Mouse (Mus musculus) liver, embryonic 15.5 days (tissue): Measurements from ENCODE around the gene Ccdc85c. TPM values are rescaled to one million over a fixed set of nuclear protein-coding genes. Genes with fewer than 3 reads are reported as not detected.

Source experiments
- ATAC-seq: fragments of 200-750 bp; cut with Nextera tagmentation; 2 replicates; pipeline ENCODE4 v1.8.0; 2017; ENCODE audit warnings: moderate number of reproducible peaks, mild to moderate bottlenecking, moderate library complexity; ENCODE audit not compliant: insufficient read depth
- H3K27ac ChIP-seq: fragments of 300-500 bp; sonication (generic); replicated peaks from 2 replicates; pipeline ENCODE4 v1.5.1; 2015; ENCODE audit warnings: mild to moderate bottlenecking, inconsistent platforms
- H3K27me3 ChIP-seq: fragments of 300-500 bp; sonication (generic); 2 replicates; pipeline ENCODE4 v1.6.1; 2015; ENCODE audit warnings: mild to moderate bottlenecking, inconsistent platforms
- H3K36me3 ChIP-seq: fragments of 300-500 bp; sonication (generic); replicated peaks from 2 replicates; pipeline ENCODE4 v1.6.1; 2015; ENCODE audit warnings: moderate library complexity, mild to moderate bottlenecking, inconsistent platforms
- H3K4me1 ChIP-seq: fragments of 300-500 bp; sonication (generic); replicated peaks from 2 replicates; pipeline ENCODE4 v1.6.1; 2015; ENCODE audit warnings: inconsistent platforms
- H3K4me2 ChIP-seq: fragments of 300-500 bp; sonication (generic); 2 replicates; pipeline ENCODE4 v1.6.1; 2015; ENCODE audit warnings: moderate library complexity, mild to moderate bottlenecking, inconsistent platforms
- H3K4me3 ChIP-seq: fragments of 300-500 bp; sonication (generic); replicated peaks from 2 replicates; pipeline ENCODE4 v1.5.1; 2015; ENCODE audit warnings: mild to moderate bottlenecking, inconsistent platforms
- H3K9ac ChIP-seq: fragments of 300-500 bp; sonication (generic); 2 replicates; pipeline ENCODE4 v1.6.1; 2015; ENCODE audit warnings: moderate library complexity, mild to moderate bottlenecking, inconsistent platforms
- H3K9me3 ChIP-seq: fragments of 300-500 bp; sonication (generic); replicated peaks from 2 replicates; pipeline ENCODE4 v1.6.1; 2016; ENCODE audit warnings: inconsistent platforms
- WGBS: fragments of 180-500 bp; shearing (Covaris S2); methylation state at CpG from one replicate; pipeline ENCODE4 v1.1.7; 2015; ENCODE audit warnings: mixed read lengths; ENCODE audit not compliant: insufficient replicate concordance; 5-methylcytosine and 5-hydroxymethylcytosine counted together
- polyA plus RNA-seq: library from polyadenylated mRNA; unstranded; fragments of >200 nt; fragmentation: Nextera tagmentation; extraction: Ambion mirVana; gene quantifications from 2 replicates; pipeline ENCODE4 v1.2.1, GENCODE M21; 2015

Gene Ccdc85c
- polyA plus RNA-seq, 1 experiment from 2014 or later = 1.4 TPM

GRCm38 (mm10) chr12:108225781-108226180 lies 49.4 kb downstream of the Ccdc85c start:
- WGBS = 52% methylated on average over 7 of the region's 7 CpGs
- H3K4me2 ChIP-seq = no peak overlapping the region
- no peak overlapping the region for H3K27ac ChIP-seq
- ATAC-seq = no peak
- no peak overlapping the region for H3K9ac ChIP-seq
- H3K27me3 ChIP-seq = no peaks in the 10 kb centered on the region
- 0 out of 2 replicates have a peak, but pooled peaks cover 4% of the 10 kb centered on the region for H3K4me1 ChIP-seq
- no peaks in the 10 kb centered on the region for H3K36me3 ChIP-seq
- H3K9me3 ChIP-seq = no peaks in the 10 kb centered on the region
- H3K4me3 ChIP-seq = no peak overlapping the region

GRCm38 (mm10) chr12:108223357-108223756 lies 51.9 kb downstream of the Ccdc85c start:
- no peak for ATAC-seq
- Histone ChIP-seq H3K36me3 (no peaks in the 10 kb centered on the region), H3K9me3 (no peaks in the 10 kb centered on the region), H3K9ac (no peak overlapping the region), H3K27me3 (no peaks in the 10 kb centered on the region), H3K4me3 (no peak overlapping the region), H3K27ac (no peak overlapping the region), H3K4me2 (no peak overlapping the region), H3K4me1 (no peaks in the 10 kb centered on the region)
- 57% methylated on average over 8 of the region's 8 CpGs for WGBS

GRCm38 (mm10) chr12:108221712-108222111 lies 53.5 kb downstream of the Ccdc85c start:
- H3K4me1 ChIP-seq = no peaks in the 10 kb centered on the region
- no peak for ATAC-seq
- H3K4me2 ChIP-seq = no peak overlapping the region
- H3K4me3 ChIP-seq = no peak overlapping the region
- no peaks in the 10 kb centered on the region for H3K36me3 ChIP-seq
- H3K27me3 ChIP-seq = no peaks in the 10 kb centered on the region
- H3K9me3 ChIP-seq = no peaks in the 10 kb centered on the region
- H3K27ac ChIP-seq = no peak overlapping the region
- no peak overlapping the region for H3K9ac ChIP-seq
- 72% methylated on average over 7 of the region's 7 CpGs for WGBS

GRCm38 (mm10) chr12:108221206-108221605 lies 54.0 kb downstream of the Ccdc85c start:
- no peak for ATAC-seq
- H3K9me3 ChIP-seq = no peaks in the 10 kb centered on the region
- no peak overlapping the region for H3K4me2 ChIP-seq
- no peak overlapping the region for H3K9ac ChIP-seq
- no peaks in the 10 kb centered on the region for H3K27me3 ChIP-seq
- 47% methylated on average over 10 of the region's 10 CpGs for WGBS
- no peak overlapping the region for H3K27ac ChIP-seq
- no peaks in the 10 kb centered on the region for H3K4me1 ChIP-seq
- H3K36me3 ChIP-seq = no peaks in the 10 kb centered on the region
- no peak overlapping the region for H3K4me3 ChIP-seq

- WGBS = 73% methylated on average over 12 of the region's 12 CpGs
These were observed 54.6 kb downstream of the Ccdc85c start for GRCm38 (mm10) chr12:108220621-108221020.

GRCm38 (mm10) chr12:108219825-108220616 lies 55.2 kb downstream of the Ccdc85c start:
- WGBS = 69% methylated on average over 21 of the region's 21 CpGs
- no peak overlapping the region for H3K9ac ChIP-seq

More at GRCm38 (mm10) chr12:108220621-108221020, 54.6 kb downstream of the Ccdc85c start:
- no peaks in the 10 kb centered on the region for H3K27me3 ChIP-seq
- H3K36me3 ChIP-seq = no peaks in the 10 kb centered on the region
- ATAC-seq = no peak
- no peak overlapping the region for H3K9ac ChIP-seq
- no peaks in the 10 kb centered on the region for H3K9me3 ChIP-seq
- H3K4me3 ChIP-seq = no peak overlapping the region
- H3K4me2 ChIP-seq = no peak overlapping the region
- no peak overlapping the region for H3K27ac ChIP-seq
- H3K4me1 ChIP-seq = no peaks in the 10 kb centered on the region

GRCm38 (mm10) chr12:108219163-108219562 lies 56.1 kb downstream of the Ccdc85c start:
- Histone ChIP-seq H3K9ac (no peak overlapping the region), H3K4me2 (no peak overlapping the region)

More at GRCm38 (mm10) chr12:108219825-108220616, 55.2 kb downstream of the Ccdc85c start:
- H3K27me3 ChIP-seq = no peaks in the 10 kb centered on the region
- H3K4me1 ChIP-seq = no peaks in the 10 kb centered on the region
- H3K4me3 ChIP-seq = no peak overlapping the region
- no peaks in the 10 kb centered on the region for H3K36me3 ChIP-seq
- no peak overlapping the region for H3K27ac ChIP-seq
- H3K9me3 ChIP-seq = no peaks in the 10 kb centered on the region
- H3K4me2 ChIP-seq = no peak overlapping the region
- no peak for ATAC-seq

GRCm38 (mm10) chr12:108217572-108217971 lies 57.7 kb downstream of the Ccdc85c start:
- Histone ChIP-seq H3K27ac (no peak overlapping the region), H3K9me3 (no peaks in the 10 kb centered on the region), H3K36me3 (no peaks in the 10 kb centered on the region), H3K4me1 (no peaks in the 10 kb centered on the region), H3K4me2 (no peak overlapping the region), H3K27me3 (no peaks in the 10 kb centered on the region), H3K9ac (no peak overlapping the region), H3K4me3 (no peak overlapping the region)
- 35% methylated on average over 5 of the region's 5 CpGs for WGBS
- no peak for ATAC-seq

More at GRCm38 (mm10) chr12:108219163-108219562, 56.1 kb downstream of the Ccdc85c start:
- no peaks in the 10 kb centered on the region for H3K27me3 ChIP-seq
- ATAC-seq = no peak
- no peak overlapping the region for H3K27ac ChIP-seq
- H3K4me1 ChIP-seq = no peaks in the 10 kb centered on the region
- H3K9me3 ChIP-seq = no peaks in the 10 kb centered on the region
- WGBS = 55% methylated on average over 15 of the region's 15 CpGs
- H3K4me3 ChIP-seq = no peak overlapping the region
- H3K36me3 ChIP-seq = no peaks in the 10 kb centered on the region

- H3K36me3 ChIP-seq = no peaks in the 10 kb centered on the region
- no peaks in the 10 kb centered on the region for H3K4me1 ChIP-seq
- WGBS = 64% methylated on average over 11 of the region's 11 CpGs
These were observed 58.4 kb downstream of the Ccdc85c start for GRCm38 (mm10) chr12:108216611-108217370.

GRCm38 (mm10) chr12:108215090-108215489 lies 60.1 kb downstream of the Ccdc85c start:
- Histone ChIP-seq H3K27me3 (no peaks in the 10 kb centered on the region), H3K9me3 (no peaks in the 10 kb centered on the region), H3K4me1 (peaks cover under 1% of the 10 kb centered on the region; the same call in 1 of the 2 replicates), H3K9ac (no peak overlapping the region), H3K36me3 (no peaks in the 10 kb centered on the region), H3K4me2 (no peak overlapping the region), H3K4me3 (no peak overlapping the region), H3K27ac (no peak overlapping the region)
- ATAC-seq = no peak
- 64% methylated on average over 8 of the region's 8 CpGs for WGBS

More at GRCm38 (mm10) chr12:108216611-108217370, 58.4 kb downstream of the Ccdc85c start:
- no peaks in the 10 kb centered on the region for H3K27me3 ChIP-seq
- no peak overlapping the region for H3K4me3 ChIP-seq
- no peak for ATAC-seq
- H3K4me2 ChIP-seq = no peak overlapping the region
- no peaks in the 10 kb centered on the region for H3K9me3 ChIP-seq
- no peak overlapping the region for H3K27ac ChIP-seq
- no peak overlapping the region for H3K9ac ChIP-seq
